Mouse (Mus musculus) adrenal gland, adult 18-20 months (tissue): Measurements from ENCODE around the gene Gm5148. TPM values are rescaled to one million over a fixed set of nuclear protein-coding genes. Genes with fewer than 3 reads are reported as not detected.

Experiments used
- DNase-seq, 2 experiments: peaks; one replicate each; pipeline ENCODE4 v3.0.0; 2021 to 2022; ENCODE audit warnings: low spot score in 2 of 2
- total RNA-seq, 2 experiments: library from RNA; stranded (reverse); gene quantifications; 1 replicate in 1 of 2; 2 replicates in 1 of 2; pipeline ENCODE4 v1.2.3; 2021

The Gm5148 gene
- total RNA-seq, 2 experiments from 2014 or later: 0.30 to 1.7 TPM

DNA sequence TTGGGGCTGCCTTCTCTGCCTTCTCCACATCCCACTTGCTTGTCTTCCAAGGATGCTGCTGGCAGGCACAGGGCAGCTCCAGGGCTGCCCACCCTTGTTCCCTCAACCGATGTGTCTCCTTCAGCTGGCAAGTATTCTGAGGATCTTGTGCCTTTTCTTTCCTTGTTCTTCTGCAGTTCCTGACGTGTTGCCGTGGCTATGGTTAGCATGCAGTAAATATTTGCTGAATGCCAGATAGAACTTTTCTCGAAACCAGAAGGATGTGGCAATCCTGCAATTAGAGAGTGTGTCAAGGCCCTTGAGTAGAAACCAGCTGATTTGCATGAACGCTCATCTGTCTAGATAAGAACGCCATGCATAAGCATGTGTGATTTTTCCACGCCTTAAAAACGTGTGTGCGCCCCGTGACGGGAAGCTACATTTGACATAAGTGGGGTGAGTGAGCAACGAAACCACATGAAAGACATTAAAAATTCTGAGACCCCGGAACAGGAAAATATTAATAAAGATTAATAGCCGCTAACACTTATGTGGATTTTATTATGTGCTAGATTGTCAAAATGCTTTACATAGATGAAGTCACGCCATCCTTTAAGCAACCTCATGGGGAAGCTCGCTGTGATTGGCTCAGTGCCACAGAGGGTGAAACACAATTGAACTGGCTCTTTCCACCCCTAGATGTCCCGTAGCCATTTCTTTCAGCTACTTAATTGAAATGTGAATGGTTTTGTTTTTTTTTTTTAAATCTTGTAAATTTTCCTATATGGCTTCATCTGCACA is 14.1 kb upstream of the Gm5148 start:
- no peak for DNase-seq

- DNase-seq: no peak
Measured at GRCm38 (mm10) chr3:37737407-37737806, 13.1 kb upstream of the Gm5148 start.

- DNase-seq: no peak
Measured at GRCm38 (mm10) chr3:37735166-37735565, 10.9 kb upstream of the Gm5148 start.

DNA sequence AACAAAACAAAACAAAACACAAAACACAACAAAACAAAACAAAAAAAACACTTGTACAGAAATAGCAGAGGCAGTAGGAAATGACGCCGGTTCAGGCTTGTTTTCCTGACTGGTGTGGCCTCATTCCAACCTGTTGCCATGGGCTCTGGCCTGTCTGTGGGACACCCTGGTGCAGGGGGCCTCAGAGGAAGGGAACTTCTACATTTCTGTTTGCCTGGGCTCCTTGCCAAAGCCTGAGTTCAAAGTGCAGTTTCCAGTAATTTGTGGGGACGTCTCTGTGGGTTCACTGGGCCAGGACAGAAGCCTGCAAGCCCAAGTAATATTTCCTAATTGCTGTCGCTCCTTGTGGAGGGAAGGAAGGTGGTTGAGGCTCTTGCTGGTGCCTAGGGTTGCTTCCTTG is 4.9 kb upstream of the Gm5148 start:
- peak; percentile 25 to 62 for DNase-seq

- no peak for DNase-seq
Measured at GRCm38 (mm10) chr3:37728112-37729100, 4.1 kb upstream of the Gm5148 start.

DNA sequence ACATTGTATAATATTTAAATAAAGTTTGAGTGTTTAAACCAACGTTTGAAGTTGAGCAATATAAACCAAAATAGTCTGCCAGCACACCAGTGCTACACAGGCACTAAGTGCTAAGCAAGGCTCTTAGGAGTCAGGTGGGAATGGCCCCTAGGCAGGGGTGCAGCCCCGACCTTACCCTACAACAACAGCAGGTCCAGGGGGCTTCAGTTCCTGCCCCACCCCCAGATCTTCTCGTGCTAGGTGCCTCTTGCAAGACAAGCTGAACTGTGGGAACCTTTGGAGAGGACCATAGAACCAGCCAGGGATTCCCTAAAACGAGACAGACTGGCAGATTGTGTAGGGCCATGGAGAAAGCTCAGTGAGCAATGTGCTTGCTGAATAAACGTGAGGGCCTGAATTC is 3.1 kb upstream of the Gm5148 start:
- no peak for DNase-seq

DNA sequence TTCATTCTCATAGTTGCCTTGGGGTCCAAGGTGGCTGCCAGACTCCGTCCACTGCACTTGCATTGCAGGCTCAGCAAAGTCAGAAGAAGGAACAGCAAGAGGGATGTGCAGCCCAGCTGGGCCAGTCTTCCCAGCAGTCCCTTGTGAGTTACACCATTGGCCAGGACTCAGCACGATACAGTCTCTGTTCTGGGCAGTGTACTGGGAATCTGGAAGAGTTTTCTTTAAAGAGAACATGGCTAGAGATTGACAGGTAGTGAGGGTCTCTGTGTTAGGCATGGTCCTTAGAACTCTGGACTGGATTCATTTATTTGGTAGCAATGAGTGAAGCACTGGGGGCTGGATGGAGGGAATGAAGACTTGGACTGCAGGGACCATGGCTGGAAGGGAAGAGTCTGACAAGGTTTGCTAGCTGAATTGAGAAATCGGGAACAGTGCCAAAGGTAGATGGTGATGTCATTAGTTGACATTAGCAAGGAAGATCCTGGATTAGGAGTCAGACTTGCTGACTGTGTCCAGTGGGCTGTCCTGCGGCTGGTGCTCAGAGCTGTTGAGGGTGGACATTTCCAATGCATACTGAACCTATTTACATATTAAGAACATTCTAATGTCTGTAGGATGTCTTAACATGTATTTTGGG is 2.3 kb upstream of the Gm5148 start:
- peak in 1 of 2 experiments; percentile 25 for DNase-seq

- no peak for DNase-seq
Measured at GRCm38 (mm10) chr3:37724946-37725735, 851 bp upstream of the Gm5148 start.

GRCm38 (mm10) chr3:37723662-37724170 is 574 bp downstream of the Gm5148 start:
- DNase-seq: no peak

DNA sequence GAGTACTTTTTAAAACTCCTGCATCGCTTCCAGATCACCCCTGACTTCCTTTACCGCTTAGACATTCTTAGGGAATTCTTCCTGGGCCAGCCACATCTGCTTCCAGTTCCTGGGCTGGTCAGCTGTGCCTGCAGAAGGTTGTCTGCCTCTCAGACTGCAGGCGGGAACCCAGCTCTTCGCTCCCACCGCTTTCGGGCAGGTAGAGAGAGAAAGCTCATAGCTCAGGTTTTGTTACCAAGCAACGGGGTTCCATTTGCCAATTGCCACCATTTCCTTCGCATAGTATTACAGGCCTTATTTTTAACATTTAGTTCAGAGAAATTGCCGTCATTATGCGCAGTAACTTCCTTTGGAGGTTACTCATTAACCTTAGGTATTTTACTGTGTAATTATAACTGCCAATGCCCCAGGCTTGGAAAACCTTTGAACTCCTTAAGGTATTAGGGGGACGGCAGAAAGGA is 1.2 kb downstream of the Gm5148 start:
- DNase-seq: no peak

DNA sequence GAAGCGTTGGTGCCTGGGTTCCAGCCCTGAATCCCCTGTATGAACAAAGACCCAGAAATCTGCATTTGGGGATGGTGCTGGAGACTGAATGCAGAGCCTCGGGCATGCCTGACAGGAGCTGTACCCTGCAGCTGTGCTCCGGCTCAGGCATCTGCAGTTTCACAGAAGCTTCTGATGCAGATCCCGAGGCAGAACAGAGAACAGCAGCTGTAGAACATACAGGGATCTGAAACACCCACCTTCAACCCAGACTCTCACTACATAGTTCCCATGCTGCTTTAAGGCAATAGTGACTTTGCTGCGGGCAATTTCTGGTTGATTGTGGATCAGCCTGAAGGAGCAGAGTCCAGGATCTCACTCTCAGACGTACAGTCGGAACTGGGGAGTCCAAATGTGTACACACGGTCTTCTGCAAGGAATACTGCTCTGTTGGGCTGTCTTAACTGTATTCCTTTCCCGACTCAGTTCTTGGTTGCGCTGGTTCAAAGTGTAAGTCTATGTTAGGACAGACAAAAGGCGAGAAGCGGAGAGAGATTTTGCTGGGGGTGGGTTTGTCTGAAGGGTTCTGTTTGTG is 1.7 kb downstream of the Gm5148 start:
- DNase-seq: no peak

DNA sequence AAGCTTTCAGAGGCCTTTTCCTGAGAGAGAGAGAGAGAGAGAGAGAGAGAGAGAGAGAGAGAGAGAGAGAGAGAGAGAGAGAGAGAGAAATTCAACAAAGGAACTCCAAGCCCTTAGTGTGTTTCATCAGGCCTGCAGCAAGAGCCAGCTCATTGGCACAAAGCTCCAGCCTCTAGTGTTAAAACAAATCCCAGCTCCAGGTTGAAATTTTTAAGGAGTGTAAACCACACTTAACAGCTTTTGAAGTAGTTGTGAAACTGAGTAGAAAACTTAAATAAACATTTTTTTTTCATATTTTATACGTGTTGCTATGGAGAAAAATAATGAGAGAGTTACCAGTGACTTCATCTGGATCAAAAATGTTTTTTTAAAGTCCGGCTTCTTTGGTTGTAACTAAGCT is 7.3 kb downstream of the Gm5148 start:
- no peak for DNase-seq

DNA sequence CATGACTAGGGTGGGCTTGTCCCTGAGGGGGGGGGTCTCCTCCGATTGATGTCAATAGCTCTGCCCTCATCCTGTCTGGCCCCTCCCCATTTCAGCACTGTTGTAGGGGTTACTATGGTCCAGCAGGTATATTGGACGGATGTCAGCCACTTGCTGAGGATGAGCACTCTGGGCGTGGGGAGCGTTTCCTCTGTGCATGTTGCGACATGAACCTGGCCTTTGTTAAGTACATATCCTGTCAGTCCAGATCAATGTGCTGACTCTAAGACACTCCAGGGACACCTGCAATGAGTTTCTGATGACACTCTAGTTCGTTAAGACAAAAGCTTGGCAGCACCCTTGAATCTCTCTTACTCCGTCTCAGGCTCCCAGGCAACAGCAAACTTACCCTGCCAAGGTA is 8.6 kb downstream of the Gm5148 start:
- no peak for DNase-seq

DNA sequence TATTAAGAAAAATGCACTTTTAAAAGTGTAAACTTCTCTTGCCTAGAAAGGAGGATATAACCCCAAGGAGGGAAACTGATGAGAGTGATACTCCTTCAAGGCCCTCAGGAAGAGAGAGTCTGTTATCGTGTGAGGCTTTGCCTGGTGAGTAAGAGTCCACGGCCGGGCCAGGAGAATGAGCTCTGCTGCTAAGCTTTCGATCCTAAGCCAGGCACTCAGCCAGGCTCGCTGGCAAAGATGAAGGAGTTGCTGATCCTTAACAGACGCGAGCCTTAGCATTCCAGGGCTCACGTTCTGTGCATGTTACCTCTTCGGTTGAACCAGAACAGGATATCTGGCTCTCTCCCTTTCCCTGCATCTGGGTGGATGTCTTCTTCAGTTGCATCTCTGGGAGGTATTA is 11.8 kb downstream of the Gm5148 start:
- peak in 1 of 2 experiments; percentile 49 for DNase-seq

GRCm38 (mm10) chr3:37711639-37712038 is 12.7 kb downstream of the Gm5148 start:
- DNase-seq: no peak

- no peak for DNase-seq
Measured at GRCm38 (mm10) chr3:37707801-37708200, 16.5 kb downstream of the Gm5148 start.

GRCm38 (mm10) chr3:37706439-37706838 is 17.9 kb downstream of the Gm5148 start:
- DNase-seq: no peak

GRCm38 (mm10) chr3:37705436-37705835 is 18.9 kb downstream of the Gm5148 start:
- no peak for DNase-seq

DNA sequence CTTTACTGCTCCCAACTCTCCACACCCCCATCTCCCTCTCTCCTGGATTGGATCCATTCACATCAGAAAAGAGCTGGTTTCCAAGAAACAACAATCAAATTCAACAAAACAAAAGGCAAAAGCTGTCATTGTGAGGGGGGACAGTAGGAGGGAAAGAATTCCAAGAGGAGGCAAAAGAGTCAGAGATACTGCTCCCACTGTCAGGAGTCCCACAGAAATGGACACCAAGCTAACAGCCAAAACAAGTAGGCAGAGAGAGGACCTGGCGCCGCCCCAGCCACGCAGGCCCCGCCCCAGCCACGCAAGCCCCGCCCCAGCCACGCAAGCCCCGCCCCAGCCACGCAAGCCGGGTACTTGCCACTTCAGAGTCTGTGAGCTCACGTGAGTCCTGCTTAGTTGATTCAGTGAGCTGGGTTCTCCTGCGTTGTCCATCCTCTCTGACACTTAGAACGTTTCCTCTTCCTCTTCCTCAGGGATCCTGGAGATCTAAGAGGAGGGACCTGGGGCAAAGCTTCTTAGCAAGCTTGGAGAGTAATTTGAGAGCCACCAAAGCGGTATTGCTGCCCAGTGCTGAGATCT is 19.5 kb downstream of the Gm5148 start:
- no peak for DNase-seq

DNA sequence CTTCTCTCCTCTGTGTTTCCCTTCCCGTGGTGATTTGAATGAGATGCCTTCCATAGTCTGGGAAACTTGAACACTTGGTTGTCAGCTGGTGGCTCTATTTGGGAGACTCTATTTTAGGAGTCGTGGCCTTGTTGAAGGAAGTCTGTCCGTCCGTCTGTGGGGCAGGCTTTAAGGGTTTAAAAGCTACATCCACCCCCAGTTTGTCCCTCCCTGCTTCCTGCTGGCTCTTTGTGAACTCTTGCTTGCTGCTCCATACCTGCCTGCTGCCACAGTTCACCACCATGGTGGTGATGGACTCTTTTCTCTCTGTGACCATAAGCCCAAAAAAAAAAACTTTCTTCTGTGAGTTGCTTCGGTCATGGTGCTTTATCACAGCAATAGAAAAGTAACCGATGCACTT is 21.2 kb downstream of the Gm5148 start:
- DNase-seq: no peak
